Mouse (Mus musculus) C2C12 (cell line): ENCODE measurements around the gene Cks1brt. TPM values are rescaled to one million over a fixed set of nuclear protein-coding genes. Genes with fewer than 3 reads are reported as not detected.
"Not testable (repeated sequence)": the region's sequence is repeated elsewhere in the genome, so short reads cannot be mapped to it uniquely, and the experiment has no call there.

Experiments used
- H3K27me3 ChIP-seq: one replicate; pipeline ENCODE4 v1.6.1; 2011; ENCODE audit not compliant: control insufficient read depth, insufficient read depth, insufficient read length
- H3K36me3 ChIP-seq: one replicate; pipeline ENCODE4 v1.6.1; 2011; ENCODE audit not compliant: control insufficient read depth, insufficient read depth
- H3K4me3 ChIP-seq: one replicate; pipeline ENCODE4 v1.5.1; 2011; ENCODE audit warnings: mild to moderate bottlenecking, control low read depth; ENCODE audit not compliant: poor library complexity, insufficient read depth, severe bottlenecking
- H3K79me2 ChIP-seq: one replicate; pipeline ENCODE4 v1.6.1; 2011; ENCODE audit not compliant: control insufficient read depth, insufficient read depth
- H3K79me3 ChIP-seq: one replicate; pipeline ENCODE4 v1.6.1; 2011; ENCODE audit warnings: low read depth, control low read depth
- H3ac ChIP-seq: one replicate; pipeline ENCODE3; 2011; ENCODE audit warnings: low read depth; ENCODE audit not compliant: control insufficient read depth, insufficient read length
- CEBPB ChIP-seq: IDR thresholded peaks from one replicate; pipeline ENCODE4 v1.6.1; 2011; ENCODE audit warnings: low read depth, mild to moderate bottlenecking, control low read depth, moderate library complexity
- CTCF ChIP-seq: IDR thresholded peaks from one replicate; pipeline ENCODE4 v1.5.1; 2011; ENCODE audit not compliant: control insufficient read depth, insufficient read depth, insufficient read length
- FOSL1 ChIP-seq: IDR thresholded peaks from one replicate; pipeline ENCODE4 v1.8.0; 2011; ENCODE audit warnings: mild to moderate bottlenecking, low read length; ENCODE audit not compliant: poor library complexity, insufficient read depth, severe bottlenecking
- MAX ChIP-seq: IDR thresholded peaks from one replicate; pipeline ENCODE4 v1.6.1; 2011; ENCODE audit warnings: mild to moderate bottlenecking, control low read depth
- MYOD1 ChIP-seq: IDR thresholded peaks from one replicate; pipeline ENCODE4 v1.6.1; 2011; ENCODE audit warnings: low read depth; ENCODE audit not compliant: control insufficient read depth, insufficient read length
- MYOG ChIP-seq: IDR thresholded peaks from one replicate; pipeline ENCODE4 v1.6.1; 2011; ENCODE audit not compliant: control insufficient read depth, insufficient read length; ENCODE audit errors: extremely low read depth
- USF1 ChIP-seq: IDR thresholded peaks from one replicate; pipeline ENCODE4 v1.6.1; 2011; ENCODE audit warnings: low read depth, mild to moderate bottlenecking, control low read depth, moderate library complexity
- polyA plus RNA-seq: library from polyadenylated mRNA; unstranded; fragments of >200 nt; fragmentation: generic; extraction: Trizol; gene quantifications from one replicate; pipeline ENCODE4 v1.2.1, GENCODE M21; 2012; ENCODE audit warnings: missing spikeins

The Cks1brt gene
- polyA plus RNA-seq, 1 experiment, result not detected

DNA sequence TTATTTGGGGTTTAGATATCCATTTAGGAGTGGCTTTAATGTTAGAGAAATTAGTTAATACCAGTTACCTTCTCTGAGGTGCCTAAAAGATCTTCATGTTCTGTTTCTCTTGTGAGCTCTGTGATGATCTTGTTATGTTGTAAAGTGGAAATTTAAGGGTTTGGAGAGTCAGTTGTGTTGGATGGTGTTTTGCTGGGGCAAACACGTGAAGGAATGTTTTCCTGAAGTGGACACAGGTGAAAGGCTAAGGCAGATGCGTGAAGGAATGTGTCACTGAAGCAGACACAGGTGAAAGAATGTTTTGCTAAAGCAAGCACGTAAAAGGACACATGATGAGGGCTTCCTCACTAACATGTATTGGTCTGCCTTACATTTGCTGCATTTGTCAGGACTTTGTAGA lies 28.7 kb upstream of the Cks1brt start, which contains the start of gene Zfp791:
Gene Zfp791 (minus strand): TSS at position 101 of the 400 bp plus-strand sequence.
- Histone ChIP-seq H3K79me3 (no peaks in the 10 kb centered on the region), H3K79me2 (no peaks in the 10 kb centered on the region), H3K27me3 (no peaks in the 10 kb centered on the region), H3ac (no peak within 1 kb of the TSS), H3K4me3 (no peak within 1 kb of the TSS), H3K36me3 (no peaks in the 10 kb centered on the region)
- TF ChIP-seq FOSL1 (no peak), CEBPB (no peak), MYOD1 (no peak), CTCF (no peak), MAX (no peak), USF1 (no peak), MYOG (no peak)

DNA sequence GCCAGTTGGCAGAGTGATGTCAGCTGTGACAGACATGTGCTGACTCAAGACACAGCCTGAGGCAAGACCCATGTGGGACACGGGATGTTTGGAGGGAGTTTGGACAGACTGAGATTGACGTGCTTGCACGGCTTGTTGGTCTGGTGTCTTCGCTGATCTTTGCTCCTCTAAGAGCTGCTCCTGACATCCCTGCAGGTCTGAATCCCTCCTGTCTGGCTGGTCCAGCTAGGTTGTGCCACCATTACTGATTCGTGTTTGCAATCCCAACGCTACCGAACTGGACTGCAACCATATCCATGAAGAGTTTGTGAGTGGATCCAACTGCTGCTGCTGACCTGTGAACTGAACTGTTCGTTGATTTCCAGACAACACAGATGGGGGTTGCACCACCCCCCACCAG lies 28.0 kb upstream of the Cks1brt start:
- Histone ChIP-seq H3K27me3 (no peaks in the 10 kb centered on the region), H3ac (no peak overlapping the region), H3K36me3 (no peaks in the 10 kb centered on the region), H3K4me3 (no peak overlapping the region), H3K79me3 (no peaks in the 10 kb centered on the region), H3K79me2 (no peaks in the 10 kb centered on the region)
- TF ChIP-seq USF1, result no peak
- TF ChIP-seq CEBPB, result no peak
- no peak for TF ChIP-seq FOSL1
- TF ChIP-seq MYOG, result no peak

DNA sequence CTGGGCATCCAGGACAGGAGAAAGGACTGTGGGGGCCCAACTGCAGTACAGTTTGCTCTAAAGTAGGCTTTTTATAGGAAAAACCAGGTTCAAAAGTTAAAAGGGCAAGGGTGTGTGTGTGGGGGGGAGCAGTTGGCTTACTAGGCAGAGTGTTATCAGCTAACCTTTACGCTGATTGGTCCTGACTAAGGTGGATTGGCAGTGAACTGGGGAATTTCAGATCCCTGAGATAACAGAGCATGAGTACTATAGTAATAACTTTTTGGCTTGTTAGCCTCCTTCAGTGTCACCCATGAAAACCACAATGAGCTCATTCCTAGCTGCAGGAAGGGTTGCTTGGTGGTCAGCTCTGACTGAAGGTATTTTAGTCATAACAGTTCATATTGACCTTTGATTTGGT lies 19.4 kb upstream of the Cks1brt start:
- no peaks in the 10 kb centered on the region for H3K79me3 ChIP-seq
- H3K27me3 ChIP-seq, result no peaks in the 10 kb centered on the region
- H3ac ChIP-seq, result no peak overlapping the region
- no peaks in the 10 kb centered on the region for H3K36me3 ChIP-seq
- TF ChIP-seq MAX (no peak), MYOG (no peak), MYOD1 (no peak), FOSL1 (no peak), CEBPB (no peak), CTCF (no peak), USF1 (no peak)
- no peaks in the 10 kb centered on the region for H3K79me2 ChIP-seq
- H3K4me3 ChIP-seq, result no peak overlapping the region

DNA sequence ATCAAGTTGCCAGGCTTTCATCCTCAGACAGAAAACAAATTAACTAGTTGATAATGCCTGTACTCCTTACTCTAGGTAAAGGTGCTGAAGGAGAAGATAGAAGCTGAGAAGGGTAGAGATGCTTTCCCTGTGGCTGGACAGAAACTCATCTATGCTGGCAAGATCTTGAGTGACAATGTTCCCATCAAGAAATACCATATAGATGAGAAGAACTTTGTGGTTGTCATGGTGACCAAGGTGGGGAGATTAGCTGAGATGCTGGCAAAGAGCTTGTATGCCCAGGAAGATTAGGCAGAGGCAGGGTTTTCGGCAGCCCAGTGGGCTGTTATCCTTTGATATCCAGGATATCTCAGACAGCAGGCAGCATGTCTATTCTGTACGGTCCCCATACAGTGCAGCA lies 16.0 kb upstream of the Cks1brt start:
- H3ac ChIP-seq, H3K36me3 ChIP-seq, H3K79me3 ChIP-seq, H3K4me3 ChIP-seq, H3K27me3 ChIP-seq, H3K79me2 ChIP-seq: not testable (repeated sequence)

DNA sequence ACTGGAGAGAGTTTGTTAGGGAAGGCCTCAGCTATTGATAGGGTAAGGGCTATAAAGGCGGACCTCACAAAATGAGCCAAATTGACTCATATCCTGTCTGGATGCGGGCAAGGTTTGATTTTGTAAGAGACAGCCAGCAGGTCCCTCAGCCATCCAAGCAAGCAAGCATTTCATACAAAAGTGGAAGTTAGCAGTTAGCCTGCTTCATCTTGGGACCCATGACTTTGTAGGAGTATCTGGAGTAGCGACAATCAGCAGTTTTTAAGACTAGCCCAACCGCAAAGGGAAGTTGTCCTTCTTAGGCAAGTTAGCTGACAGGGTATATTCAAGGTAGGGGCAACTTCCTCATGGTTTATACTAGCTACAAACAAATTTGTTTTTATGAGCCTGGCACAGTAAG lies 9.2 kb upstream of the Cks1brt start:
- no peaks in the 10 kb centered on the region for H3K79me2 ChIP-seq
- no peak overlapping the region for H3K4me3 ChIP-seq
- H3K79me3 ChIP-seq, result no peaks in the 10 kb centered on the region
- no peaks in the 10 kb centered on the region for H3K27me3 ChIP-seq
- TF ChIP-seq MYOG, result no peak
- TF ChIP-seq CTCF, result no peak
- no peak for TF ChIP-seq USF1
- no peak for TF ChIP-seq MYOD1
- no peak for TF ChIP-seq MAX
- no peak for TF ChIP-seq CEBPB
- no peak for TF ChIP-seq FOSL1
- no peak overlapping the region for H3ac ChIP-seq
- H3K36me3 ChIP-seq, result no peaks in the 10 kb centered on the region

DNA sequence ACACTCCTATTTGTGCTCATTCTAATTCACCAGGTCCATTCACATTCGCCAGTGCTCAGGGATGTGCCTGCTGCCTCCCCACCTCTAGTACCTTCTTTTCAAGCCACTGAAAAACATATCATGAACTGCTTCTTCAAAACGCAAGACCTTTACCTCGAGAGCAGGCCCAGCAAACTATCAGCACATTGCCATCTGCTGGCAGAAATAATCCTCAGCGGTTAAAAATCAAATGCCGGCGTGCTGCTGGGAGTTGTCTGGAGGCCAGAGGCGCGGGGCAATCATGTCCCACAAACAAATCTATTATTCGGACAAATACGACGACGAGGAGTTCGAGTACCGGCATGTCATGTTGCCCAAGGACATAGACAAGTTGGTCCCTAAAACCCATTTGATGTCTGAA lies 19.6 kb downstream of the Cks1brt start:
- peaks cover 3% of the 10 kb centered on the region for H3K27me3 ChIP-seq
- H3K36me3 ChIP-seq, result no peaks in the 10 kb centered on the region
- H3K4me3 ChIP-seq, result no peak overlapping the region
- H3K79me3 ChIP-seq, result no peaks in the 10 kb centered on the region
- TF ChIP-seq MAX (no peak), CEBPB (no peak)
- no peak overlapping the region for H3ac ChIP-seq
- H3K79me2 ChIP-seq, result no peaks in the 10 kb centered on the region
